Mouse (Mus musculus) cerebellum, adult 8-10 months (tissue): Measurements from ENCODE around the gene Rpp25l.
A peak's percentile ranks its signal among the peaks of the same experiment; 100 is the strongest.
"Not testable (repeated sequence)": the region's sequence is repeated elsewhere in the genome, so short reads cannot be mapped to it uniquely, and the experiment has no call there.

Source experiments
- DNase-seq: peaks from one replicate; pipeline ENCODE4 v3.0.0; 2022

The Rpp25l gene

DNA sequence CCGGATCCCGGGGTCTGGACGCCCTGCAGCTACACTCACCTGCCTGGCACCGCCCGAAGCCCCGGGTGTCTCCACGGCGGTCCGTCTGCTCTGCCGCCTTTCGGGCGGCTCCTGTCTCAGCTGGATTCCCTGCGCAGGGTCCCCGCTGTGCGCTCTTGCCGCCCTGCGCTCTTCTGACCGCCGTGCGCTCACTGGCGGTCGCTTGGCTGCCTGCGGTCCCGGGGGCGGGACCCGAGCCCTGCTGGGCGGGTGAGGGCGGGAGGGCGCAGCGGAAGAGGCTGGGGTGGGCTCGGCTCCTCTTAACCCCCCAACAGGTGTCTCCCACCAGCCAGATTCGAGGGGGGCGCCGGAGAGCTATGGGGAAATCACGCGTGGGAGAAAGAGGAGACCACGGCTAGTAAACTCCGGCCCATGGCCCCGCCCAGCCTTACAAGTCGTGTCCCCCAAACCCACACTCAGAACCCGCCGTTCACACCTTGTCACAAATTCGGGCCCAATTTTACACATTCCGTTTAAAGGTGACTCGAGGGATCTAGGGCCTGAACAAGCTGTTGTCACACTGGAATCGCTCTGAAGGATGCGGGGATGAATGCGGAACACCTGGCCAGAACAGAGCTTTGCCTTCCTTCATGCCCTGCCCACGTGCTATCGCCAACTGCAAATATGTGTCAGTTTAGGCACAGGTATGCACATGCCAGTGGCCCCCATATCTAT lies 17.9 kb upstream of the Rpp25l start, which contains the start of gene Arid3c:
Arid3c (minus strand) TSS at position 91 of the 714 bp plus-strand sequence.
- no peak for DNase-seq

DNA sequence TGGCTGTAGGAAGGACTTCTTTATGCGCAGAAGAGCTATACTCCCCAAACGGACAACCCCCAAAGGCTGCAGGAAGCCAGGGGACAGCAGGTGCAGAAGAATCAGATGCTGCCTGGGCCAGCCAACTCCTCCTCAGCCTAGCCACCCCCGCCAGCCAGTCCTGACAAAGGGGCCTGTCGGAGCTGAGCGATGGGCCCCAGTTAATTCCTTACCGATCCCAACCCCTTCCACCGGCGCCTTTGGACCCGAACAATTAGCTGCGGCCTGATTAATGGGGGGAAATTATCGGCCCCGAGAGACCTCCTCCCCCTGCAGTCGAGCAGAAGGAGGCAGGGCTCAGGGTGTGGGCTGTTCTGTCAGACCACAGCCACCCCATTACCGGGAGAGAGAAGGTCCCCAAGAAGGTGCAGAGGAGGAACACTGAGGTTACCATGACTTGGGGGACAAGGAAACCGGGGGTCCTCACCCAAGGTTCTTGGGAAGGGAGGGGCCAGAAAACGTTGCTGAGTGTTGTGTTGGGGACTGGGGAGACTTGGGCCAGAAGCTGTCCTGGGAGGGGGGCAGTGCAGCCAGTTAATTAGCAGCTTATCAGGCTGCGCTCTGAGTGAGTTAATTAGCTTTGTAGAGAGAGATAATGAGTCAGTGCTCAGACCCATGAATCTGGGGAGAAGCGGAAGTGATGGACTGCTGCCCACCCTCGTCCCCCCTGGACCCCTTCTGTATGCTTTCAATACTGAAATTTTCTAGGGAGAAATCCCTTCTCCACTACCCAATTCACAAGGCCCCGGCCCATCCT lies 13.7 kb upstream of the Rpp25l start:
- no peak for DNase-seq

DNA sequence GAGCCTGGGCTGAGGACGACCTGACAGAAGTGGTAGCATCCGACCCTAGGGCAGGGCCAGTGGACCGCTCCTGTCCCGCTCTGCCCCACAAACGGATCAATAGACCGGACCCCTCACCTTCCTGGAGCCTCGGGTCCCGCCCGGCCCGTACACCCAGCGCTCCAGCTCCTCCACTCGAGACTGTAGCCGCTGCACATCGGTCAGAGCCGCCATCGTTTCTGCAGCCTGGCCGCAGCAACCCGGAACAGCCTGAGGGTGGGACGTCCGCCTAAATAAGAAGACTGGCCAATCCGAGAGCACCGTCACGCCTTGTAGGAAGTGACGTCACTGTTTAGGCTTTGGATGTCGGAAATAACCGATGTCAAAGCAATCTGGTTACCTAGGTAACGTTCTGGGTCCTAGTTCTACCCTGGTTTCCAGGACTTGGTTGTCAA lies 9.6 kb upstream of the Rpp25l start, which contains the start of gene Dctn3:
Dctn3 (minus strand) TSS at position 253 of the 434 bp plus-strand sequence.
- DNase-seq = peak; percentile 85

DNA sequence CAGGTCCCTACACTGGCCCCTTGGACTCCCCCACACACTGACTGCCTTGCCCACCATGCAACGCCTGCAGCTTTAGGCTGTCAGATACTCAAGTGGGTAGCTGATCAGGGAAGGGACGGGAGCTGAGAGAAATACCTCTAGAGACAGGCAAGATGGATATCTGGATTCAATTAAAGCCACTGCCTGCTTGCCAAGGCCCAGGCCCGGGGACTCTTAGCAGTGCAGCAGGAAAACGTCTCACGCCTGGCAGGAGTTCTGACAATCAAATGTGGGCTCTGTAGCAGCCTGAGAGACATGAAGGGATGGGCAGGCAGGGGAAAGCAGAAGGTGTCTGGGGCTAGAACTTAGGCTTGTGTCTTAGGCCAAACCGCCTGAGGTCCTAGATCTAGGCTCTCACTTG lies 3.5 kb upstream of the Rpp25l start:
- no peak for DNase-seq

DNA sequence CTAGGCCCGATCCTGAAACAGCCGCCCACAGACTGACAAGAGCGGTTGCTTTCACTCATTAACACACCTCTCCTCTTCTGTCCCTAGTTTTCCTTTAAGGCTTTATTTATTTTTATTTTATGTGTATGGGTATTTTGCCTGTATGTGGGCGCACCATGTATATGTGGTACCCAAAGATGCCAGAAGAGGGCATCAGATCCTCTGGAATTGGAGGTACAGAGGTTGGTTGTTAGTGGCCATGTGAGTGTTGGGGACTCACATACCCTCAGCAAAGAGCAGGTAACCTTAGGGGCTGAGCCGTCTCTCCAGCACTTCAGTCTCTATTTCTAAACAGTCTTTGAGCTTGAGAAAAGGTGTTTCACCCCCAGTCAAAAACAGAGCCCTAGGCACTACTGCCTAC lies 2.3 kb upstream of the Rpp25l start:
- no peak for DNase-seq

DNA sequence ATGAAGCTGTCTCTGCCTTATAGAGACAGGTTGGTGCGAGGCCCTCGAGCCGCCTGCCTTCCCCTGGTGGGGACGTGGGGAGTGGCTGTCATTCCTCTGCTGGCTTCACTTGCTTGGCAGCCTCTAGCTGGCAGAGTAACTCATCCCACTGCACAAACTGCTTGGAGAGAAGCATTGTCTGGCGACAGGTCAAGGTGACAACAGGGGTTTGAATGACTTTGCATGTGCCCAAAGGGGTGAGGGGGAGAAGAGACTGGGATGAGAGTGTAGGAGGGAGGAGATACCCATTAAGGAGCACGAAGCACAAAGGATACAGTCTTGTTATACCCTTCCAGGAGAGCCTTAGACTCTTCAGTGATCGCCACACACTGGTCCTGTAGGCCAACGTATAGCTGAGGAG lies 1.7 kb upstream of the Rpp25l start:
- DNase-seq = no peak

DNA sequence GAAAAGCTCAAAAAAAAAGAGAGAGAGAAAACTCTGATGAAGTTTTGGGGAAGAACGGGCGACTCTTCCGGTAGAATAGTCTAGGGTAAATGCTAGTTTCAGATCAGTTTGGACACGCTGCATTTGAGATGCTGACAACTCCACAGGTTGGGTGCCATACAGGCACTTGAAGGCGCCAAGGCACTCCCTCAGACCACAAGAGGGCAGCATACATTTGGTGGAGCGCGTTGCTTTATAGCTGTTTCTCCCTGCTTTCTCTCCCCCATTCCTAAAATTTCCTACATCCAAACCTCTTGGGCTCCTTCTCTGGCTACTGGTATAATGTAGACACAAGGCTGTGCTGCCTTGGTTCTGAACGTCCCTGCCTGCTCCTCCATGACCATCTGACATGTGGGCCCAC lies 942 bp upstream of the Rpp25l start:
- peak; percentile 73 for DNase-seq

DNA sequence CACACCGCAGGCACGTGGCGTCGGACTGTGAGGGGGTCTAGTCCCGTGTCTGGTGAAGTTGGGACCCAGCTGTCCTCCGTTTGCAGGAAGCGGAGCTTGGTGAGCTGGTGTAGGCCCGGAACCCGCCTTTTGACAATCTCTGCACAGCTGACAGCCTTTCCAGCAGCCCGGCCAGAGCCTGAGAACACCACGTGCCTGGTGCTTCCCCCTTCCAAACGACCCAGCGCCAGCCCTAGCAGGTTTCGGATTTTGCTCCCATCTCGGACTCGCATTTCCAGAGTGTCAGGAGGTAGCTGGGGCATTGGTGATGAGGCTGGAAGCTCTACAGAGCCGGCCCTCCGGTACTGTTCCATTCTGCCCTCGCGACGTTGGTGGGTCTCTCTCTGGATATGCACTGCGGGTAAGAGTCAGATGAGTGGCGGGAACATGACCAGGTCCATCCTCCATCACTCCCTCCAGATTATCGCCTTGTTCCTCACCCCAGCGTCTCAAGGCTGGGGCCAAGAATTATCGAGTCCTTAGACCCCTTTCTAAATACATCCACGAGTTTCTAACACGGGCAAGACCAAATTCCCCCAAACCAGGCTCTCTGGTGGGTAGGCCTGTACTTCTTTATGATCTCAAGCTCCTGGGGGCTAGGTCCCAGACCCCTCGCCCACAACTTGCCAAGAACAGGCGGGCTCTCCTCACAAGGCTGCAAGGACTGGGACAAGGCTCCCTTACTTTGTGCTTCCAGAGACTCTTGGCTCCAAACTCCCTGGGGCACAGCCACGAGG lies 725 bp downstream of the Rpp25l start:
- DNase-seq = no peak

DNA sequence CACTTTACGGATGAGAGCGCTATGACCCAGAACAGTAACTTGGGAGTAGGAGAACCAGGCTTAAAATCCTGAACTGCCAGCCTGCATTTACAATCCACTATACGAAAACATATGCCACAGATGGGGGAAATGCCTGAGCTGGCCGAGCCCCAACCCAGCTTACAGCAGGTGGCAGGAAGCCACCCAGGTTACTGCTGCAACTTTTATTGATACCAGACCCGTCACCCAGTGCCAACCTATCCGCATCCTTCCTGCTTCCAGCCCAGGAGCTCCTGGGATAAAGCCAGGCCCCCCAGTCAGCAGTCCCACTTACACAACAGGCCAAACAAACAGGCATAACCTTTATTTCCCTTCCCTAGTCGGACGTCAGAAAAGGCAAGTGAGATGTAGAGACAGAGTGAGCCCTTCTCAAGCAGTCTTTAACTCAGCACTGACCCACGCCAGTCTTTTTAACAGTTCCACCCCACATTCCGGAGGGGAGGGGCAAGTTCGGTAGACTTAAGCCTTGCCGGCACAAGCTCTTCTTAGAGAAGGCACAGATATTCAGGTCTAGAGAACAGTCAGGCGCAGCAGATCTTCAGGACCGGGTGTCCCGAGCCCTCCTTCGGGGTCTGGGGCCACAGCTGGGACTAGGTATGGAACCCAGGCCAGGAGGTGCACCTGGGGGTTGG lies 1.5 kb downstream of the Rpp25l start:
- DNase-seq = no peak

DNA sequence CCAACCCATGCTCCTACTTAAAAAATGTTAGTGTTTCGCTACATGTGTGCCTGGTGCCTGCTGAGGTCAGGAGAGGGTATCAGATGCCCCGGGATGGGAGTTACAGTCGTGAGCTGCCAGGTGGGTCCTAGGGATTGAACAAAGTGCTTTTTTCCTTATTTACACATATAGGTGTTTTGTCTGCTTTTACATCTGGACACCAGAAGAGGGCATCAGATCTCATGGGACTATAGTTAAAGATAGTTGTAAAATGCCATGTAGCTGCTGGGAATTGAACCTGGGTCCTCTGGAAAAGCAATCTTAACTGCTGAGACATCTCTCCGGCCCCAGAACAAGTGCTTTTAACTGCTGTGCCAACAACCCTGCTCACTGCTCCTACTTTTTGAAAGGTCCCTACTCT lies 3.1 kb downstream of the Rpp25l start:
- no peak for DNase-seq

DNA sequence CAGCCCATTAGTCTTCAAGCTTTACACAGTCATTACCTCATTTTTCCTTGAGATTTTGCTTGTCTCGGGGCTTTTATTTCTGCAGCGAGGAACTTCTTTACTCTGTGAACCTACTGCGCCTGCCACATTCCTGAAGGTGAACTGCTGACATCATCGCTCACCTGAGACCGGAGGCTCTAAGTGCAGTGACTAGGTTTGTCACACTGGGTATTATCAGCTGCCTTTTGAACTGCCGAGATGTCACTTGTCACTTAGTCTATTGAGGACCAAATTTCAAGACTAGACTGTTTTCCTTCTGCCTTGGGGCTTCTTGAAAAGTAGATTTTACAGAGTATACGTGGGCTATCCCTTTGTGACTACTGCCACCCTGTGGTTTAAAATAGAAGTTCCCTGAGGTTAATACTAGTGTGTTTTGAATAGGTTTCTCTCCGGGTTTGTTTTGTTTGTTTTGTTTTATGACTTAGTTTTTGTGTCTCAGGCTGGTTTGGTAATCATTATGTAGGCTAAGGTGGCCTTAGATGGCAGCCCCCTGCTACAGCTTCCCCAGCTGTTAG lies 5.1 kb downstream of the Rpp25l start:
- peak; percentile 69 for DNase-seq

DNA sequence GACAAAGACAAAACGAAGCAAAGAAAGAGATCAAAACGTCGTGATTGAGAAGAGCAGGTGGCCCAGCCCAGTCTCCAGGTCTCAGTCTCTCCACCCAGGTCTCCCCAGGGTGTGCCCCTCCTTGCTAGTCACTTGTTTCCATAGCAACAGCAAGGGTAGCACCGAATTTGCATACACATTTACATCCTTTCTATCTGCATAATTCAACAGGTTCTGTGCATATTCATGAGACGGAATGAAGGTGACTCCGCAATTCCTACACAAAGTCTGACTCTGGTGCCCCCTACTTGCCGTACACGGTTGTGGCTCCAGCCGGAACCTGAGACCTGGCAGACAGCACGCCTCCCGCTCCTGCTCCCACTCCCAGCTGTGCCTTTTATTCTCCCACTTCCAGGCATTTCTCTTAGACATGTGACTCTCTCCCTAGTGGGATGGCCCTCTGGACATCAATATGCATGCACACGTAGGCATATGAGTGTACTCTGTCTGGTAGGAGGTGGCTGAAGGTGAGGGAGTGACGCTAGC lies 6.3 kb downstream of the Rpp25l start:
- DNase-seq = peak; percentile 78

DNA sequence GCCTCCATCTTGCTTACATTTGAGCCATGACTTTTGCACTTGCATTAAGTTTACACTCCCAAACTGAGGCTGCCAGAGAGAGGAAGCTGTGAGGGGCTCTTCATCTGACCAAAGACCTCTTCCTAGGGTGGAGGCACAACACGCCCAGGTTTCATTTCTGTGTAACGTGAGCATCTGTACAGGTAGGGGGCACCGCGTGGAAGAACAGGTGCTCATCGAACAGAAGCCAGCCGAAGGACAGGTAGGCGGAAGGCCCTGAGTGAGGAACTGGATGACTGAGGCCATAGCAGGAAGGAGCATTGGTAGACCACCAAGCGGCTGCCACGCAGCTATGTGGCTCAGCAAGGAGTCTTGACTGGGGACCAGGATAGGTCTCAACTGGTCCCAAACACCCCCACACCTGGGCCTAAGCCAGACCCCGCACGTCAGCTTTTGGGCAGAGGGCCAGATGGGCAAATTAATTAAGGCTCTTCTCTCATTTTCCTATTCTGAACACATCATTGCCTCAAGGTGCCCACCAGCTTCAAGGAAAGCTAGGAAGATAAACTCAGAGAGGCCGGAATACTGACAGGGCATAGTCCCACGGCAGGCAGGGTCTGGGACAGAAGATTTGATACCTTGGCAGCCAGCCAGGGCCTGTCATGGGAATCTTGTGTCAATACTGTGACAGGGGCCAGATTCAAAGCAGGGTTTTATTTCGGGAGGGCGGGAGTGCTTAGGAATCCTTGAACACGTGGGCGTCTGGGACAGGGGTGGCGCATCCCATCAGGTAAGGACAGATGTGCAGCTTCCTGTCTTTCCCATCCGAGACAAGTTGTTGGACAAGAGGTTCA lies 7.2 kb downstream of the Rpp25l start:
- DNase-seq = peak; percentile 41

DNA sequence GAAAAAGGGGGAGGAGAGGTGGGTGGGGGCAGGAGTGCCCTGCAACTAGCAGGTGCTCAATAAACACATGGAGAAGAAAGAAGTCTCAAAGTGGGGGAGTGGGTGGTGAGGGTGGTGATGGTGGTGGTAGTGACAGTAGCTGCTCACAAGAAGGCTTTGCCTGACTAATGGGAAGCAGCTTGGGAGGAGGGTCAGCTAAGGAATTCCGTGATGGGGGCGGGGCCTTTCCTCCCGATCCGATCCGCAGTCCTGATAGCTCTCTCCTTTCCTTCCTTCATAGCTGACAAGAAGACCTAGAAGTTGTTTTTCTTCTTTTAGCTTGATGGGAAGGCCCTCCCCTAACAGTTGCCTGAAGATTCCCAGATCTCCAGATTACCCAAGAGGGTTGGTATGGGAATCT lies 8.7 kb downstream of the Rpp25l start:
- DNase-seq = no peak

DNA sequence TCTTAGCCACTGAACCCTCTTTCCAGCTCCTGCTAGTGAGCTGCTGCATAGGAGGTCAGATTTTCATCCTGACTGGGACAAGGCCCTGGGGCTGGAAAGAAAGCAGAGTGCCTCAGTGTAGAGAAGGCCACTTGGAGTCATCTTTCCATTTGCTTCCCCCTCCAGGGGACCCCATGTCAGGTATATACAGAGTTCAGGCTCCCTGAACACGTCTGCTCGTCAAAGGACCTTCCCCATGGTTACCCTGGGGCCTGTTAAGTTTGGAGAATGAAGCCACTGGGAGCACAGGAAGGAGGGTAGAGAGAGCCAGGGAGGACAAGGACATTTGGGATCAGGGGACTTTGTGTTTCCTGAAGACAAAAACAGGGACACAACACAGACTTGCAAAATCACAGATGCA lies 11.1 kb downstream of the Rpp25l start:
- DNase-seq = not testable (repeated sequence)

DNA sequence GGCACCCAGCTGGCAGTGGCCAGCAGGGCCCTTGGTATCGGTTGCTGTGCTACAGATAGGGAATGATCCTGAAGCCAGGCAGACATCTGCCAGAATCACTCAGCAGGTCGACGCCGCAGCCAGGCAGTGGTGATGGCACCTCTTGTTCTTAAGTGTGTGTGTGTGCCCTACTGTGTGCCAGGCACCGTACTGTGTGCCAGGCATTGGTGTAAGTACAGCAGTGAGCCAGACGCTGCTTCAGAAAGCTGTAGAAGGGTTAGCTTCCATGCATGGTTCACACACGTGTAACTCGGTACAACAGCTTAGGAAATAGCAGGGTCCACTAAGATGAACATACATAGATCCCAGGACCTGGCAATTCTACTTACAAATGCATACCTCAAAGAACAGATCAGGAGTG lies 13.1 kb downstream of the Rpp25l start:
- not testable (repeated sequence) for DNase-seq

DNA sequence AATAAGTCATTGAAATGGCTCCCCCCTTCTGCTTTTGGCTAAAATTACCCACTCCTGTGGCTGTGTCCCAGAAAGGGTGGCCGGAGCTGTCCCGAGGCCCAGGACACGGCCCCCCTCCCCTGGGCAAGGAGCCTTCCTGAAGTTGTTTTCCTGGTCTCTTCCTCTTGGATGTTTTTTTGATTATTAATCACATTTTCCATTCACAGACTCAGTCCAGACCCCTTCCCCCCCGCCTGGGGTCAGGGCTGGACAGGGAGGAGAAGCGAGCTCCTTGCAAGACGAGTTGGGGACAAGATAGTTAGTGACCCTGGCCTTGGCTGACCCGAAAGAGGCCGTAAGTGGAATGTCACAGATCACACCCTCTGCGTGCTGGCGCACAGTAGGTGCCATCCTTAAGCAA lies 13.6 kb downstream of the Rpp25l start, which contains the start of gene Il11ra1:
Il11ra1 (plus strand) TSS at position 207 of the 400 bp plus-strand sequence.
- DNase-seq = peak; percentile 13

DNA sequence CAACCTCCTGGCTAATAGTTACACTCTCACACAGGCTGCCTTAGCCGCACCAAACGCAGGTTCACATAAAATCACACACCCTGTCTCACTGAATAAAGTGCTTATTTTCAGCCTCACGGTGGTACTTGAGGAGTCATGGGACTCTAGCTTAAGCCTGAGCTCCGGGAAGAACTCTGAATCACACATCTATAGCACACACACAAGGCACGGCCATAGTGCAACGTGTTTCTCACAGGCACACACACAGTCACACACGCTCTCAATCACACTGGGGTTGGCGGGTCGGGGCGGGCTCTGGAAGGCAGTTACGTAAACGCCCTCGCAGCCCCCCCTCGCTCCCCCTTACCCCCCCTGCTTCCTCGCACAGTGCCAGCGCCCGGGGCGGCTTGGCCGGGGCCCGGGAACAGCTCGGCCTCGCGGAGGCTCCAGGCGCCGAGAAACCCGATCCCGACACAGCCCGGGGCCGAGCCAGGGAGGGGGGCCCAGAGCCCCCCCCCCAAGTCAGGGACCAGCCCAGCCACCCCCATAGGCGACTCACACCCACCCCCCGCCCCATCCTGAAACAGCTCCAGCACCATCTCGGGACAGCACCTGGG lies 14.8 kb downstream of the Rpp25l start:
- peak; percentile 61 for DNase-seq

DNA sequence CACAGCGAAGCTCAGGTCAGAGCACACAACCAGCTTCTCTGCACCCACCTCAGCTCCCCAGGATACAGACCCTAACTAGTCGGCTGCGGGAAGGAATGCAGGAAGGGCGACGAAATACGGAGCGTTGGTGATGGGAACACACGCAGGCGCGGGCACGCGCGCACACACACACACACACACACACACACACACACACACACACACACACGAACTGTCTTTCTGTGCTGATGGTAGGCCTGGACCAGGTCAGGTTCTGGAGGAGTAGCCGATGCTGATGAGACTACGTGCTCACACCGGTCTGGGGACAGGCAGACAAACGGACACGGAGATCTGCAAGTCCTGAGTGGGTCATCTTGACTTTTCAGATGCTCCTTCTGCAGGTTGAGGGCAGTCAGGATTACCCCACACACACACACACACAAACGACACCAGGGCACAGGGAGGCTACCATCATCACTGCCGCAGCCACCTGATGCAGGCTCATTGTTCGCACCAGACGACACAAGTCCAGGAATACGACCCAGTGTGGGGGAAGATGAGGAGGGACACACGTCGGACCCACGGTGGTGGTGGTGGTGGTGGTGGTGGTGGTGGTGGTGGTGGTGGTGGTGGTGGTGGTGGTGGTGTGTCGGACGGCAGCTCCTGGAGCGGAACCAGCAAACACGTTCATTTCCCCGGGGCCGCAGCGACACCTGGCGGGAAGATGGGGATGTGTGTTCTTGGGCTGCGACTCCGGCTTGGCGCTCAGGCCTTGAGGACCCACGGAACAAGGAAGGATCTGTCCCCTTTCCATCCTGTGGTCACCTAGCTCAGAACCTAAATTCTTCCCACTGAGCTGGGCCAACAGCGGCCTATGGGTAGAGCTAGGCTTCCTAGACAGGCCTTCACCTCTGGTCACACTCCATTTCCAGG lies 16.1 kb downstream of the Rpp25l start, which contains the start of gene Cntfr:
Cntfr (minus strand) TSS at position 160 of the 912 bp plus-strand sequence.
- DNase-seq = peak; percentile 91
